Mouse (Mus musculus) cortical plate, adult 2 months (tissue): ENCODE results near the gene Armc12.

Experiments used
- CTCF ChIP-seq: fragments of 200-500 bp; IDR thresholded peaks from 2 replicates; pipeline ENCODE4 v1.5.1; 2011; ENCODE audit warnings: mild to moderate bottlenecking, control low read depth, low read length; ENCODE audit not compliant: insufficient read depth; ENCODE audit errors: extremely low read depth
- POLR2A ChIP-seq: fragments of 200-500 bp; IDR thresholded peaks from 2 replicates; pipeline ENCODE4 v1.6.1; 2011; ENCODE audit warnings: mild to moderate bottlenecking, low read length, control low read depth; ENCODE audit not compliant: insufficient read depth; ENCODE audit errors: extremely low read depth

GRCm38 (mm10) chr17:28510445-28511342, 19.9 kb upstream of the Armc12 start:
- TF ChIP-seq POLR2A, result no peak
- no peak for TF ChIP-seq CTCF
